Mouse (Mus musculus) forebrain, embryonic 11.5 days (tissue): Measurements from ENCODE around the gene Gm43517. TPM values are rescaled to one million over a fixed set of nuclear protein-coding genes. Genes with fewer than 3 reads are reported as not detected.

Experiments
- ATAC-seq: fragments of 200-750 bp; cut with Nextera tagmentation; replicated peaks from 2 replicates; pipeline ENCODE4 v1.8.0; 2017; ENCODE audit warnings: moderate TSS enrichment; ENCODE audit not compliant: low FRiP score
- DNase-seq: peaks from one replicate; pipeline ENCODE4 v3.0.0-alpha.2; 2017; ENCODE audit warnings: low spot score
- H3K27ac ChIP-seq: fragments of 300-500 bp; sonication (generic); 2 replicates; pipeline ENCODE4 v1.5.1; 2014; ENCODE audit warnings: low read depth, low read length
- H3K27me3 ChIP-seq: fragments of 300-500 bp; sonication (generic); 2 replicates; pipeline ENCODE4 v1.6.1; 2014; ENCODE audit warnings: mild to moderate bottlenecking, low read length, mixed read lengths; ENCODE audit not compliant: control insufficient read depth, insufficient read depth
- H3K36me3 ChIP-seq: fragments of 300-500 bp; sonication (generic); 2 replicates; pipeline ENCODE4 v1.6.1; 2014; ENCODE audit warnings: mild to moderate bottlenecking, low read length, moderate library complexity, mixed read lengths; ENCODE audit not compliant: control insufficient read depth, insufficient read depth
- H3K4me1 ChIP-seq: fragments of 300-500 bp; sonication (generic); replicated peaks from 2 replicates; pipeline ENCODE4 v1.6.1; 2014; ENCODE audit warnings: low read length, mixed read lengths; ENCODE audit not compliant: control insufficient read depth, insufficient read depth
- H3K4me2 ChIP-seq: fragments of 300-500 bp; sonication (generic); 2 replicates; pipeline ENCODE4 v1.6.1; 2014; ENCODE audit warnings: low read depth, mild to moderate bottlenecking, low read length, moderate library complexity, mixed read lengths; ENCODE audit not compliant: severe bottlenecking
- H3K4me3 ChIP-seq: fragments of 300-500 bp; sonication (generic); 2 replicates; pipeline ENCODE4 v1.5.1; 2014; ENCODE audit warnings: low read depth, low read length
- H3K9ac ChIP-seq: fragments of 300-500 bp; sonication (generic); 2 replicates; pipeline ENCODE4 v1.6.1; 2014; ENCODE audit warnings: low read length
- H3K9me3 ChIP-seq: fragments of 300-500 bp; sonication (generic); 2 replicates; pipeline ENCODE4 v1.6.1; 2016; ENCODE audit warnings: low read length, mixed read lengths; ENCODE audit not compliant: control insufficient read depth
- WGBS: fragments of 180-500 bp; shearing (Covaris S2); extraction: QIAGEN DNeasy Blood & Tissue Kit; methylation state at CpG from one replicate; pipeline ENCODE4 v1.1.7; 2014; 5-methylcytosine and 5-hydroxymethylcytosine counted together
- polyA plus RNA-seq: library from polyadenylated mRNA; unstranded; fragments of >200 nt; fragmentation: Nextera tagmentation; extraction: Ambion mirVana; gene quantifications from 2 replicates; pipeline ENCODE4 v1.2.1, GENCODE M21; 2014

The Gm43517 gene
- polyA plus RNA-seq, 1 experiment from 2014 or later, result 1.4 TPM

GRCm38 (mm10) chr12:49376318-49376992, 8.5 kb upstream of the Gm43517 start:
- Histone ChIP-seq H3K9me3 (no peaks in the 10 kb centered on the region), H3K36me3 (no peaks in the 10 kb centered on the region), H3K9ac (peak overlapping the region; percentile 83), H3K27me3 (peaks cover 26% of the 10 kb centered on the region), H3K27ac (peak overlapping the region; percentile 94), H3K4me2 (peak overlapping the region; percentile 55), H3K4me1 (peaks cover 9% of the 10 kb centered on the region; the same call in 1 of the 2 replicates), H3K4me3 (peak overlapping the region; percentile 87)
- under 1% methylated on average over 19 of the region's 19 CpGs for WGBS
- DNase-seq (peak; percentile 57), ATAC-seq (no peak)

GRCm38 (mm10) chr12:49377281-49377970, 7.5 kb upstream of the Gm43517 start:
- Histone ChIP-seq H3K9me3 (no peaks in the 10 kb centered on the region), H3K27ac (peak overlapping the region; percentile 94), H3K36me3 (no peaks in the 10 kb centered on the region), H3K4me3 (peak overlapping the region; percentile 87), H3K4me1 (peaks cover 9% of the 10 kb centered on the region; the same call in 1 of the 2 replicates), H3K4me2 (peak overlapping the region; percentile 55), H3K9ac (peak overlapping the region; percentile 83), H3K27me3 (peaks cover 26% of the 10 kb centered on the region)
- DNase-seq (peak; percentile 83), ATAC-seq (peak; percentile 52)
- under 1% methylated on average over 15 of the region's 15 CpGs for WGBS

DNA sequence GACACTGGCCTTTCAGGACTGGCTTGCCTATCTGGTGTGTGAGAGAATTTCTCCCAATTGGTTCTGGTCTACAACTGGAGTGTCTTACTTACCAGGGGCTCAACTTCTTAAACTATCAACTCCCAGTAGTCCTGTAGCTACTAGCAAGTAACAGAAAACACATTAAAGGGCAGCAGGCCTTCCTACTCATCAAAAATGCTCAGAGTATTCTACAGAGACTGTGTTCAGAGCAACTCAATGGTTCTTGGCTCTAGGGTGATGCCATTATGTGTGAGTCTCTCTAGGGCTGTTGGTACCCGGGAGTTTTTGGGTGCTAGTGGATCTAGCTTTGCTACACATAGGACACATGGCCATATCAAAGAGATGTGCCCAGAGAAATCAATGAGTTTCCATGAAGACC, 6.1 kb upstream of the Gm43517 start:
- Histone ChIP-seq H3K27ac (peak overlapping the region; percentile 94), H3K9ac (peak overlapping the region; percentile 83), H3K4me3 (peak overlapping the region; percentile 87)

GRCm38 (mm10) chr12:49379446-49379845, 5.5 kb upstream of the Gm43517 start:
- 0 out of 2 replicates have a peak, but pooled peaks cover 3% of the 10 kb centered on the region for H3K4me1 ChIP-seq
- peak overlapping the region; percentile 87 for H3K4me3 ChIP-seq
- peak overlapping the region; percentile 55 for H3K4me2 ChIP-seq
- 4% methylated on average over 11 of the region's 11 CpGs for WGBS
- DNase-seq (peak; percentile 67), ATAC-seq (no peak)
- no peaks in the 10 kb centered on the region for H3K9me3 ChIP-seq
- H3K27ac ChIP-seq, result peak overlapping the region; percentile 94
- H3K9ac ChIP-seq, result peak overlapping the region; percentile 83
- H3K27me3 ChIP-seq, result peaks cover 25% of the 10 kb centered on the region
- no peaks in the 10 kb centered on the region for H3K36me3 ChIP-seq

More for the DNA sequence above, 6.1 kb upstream of the Gm43517 start:
- no peak for ATAC-seq
- no peaks in the 10 kb centered on the region for H3K9me3 ChIP-seq
- H3K4me2 ChIP-seq, result peak overlapping the region; percentile 55
- whole genome bisulfite sequencing, result 0% methylated on average over 1 of the region's 1 CpGs
- H3K4me1 ChIP-seq, result 0 out of 2 replicates have a peak, but pooled peaks cover 3% of the 10 kb centered on the region
- DNase-seq, result no peak
- H3K27me3 ChIP-seq, result peaks cover 23% of the 10 kb centered on the region
- no peaks in the 10 kb centered on the region for H3K36me3 ChIP-seq

GRCm38 (mm10) chr12:49380442-49380841, 4.5 kb upstream of the Gm43517 start:
- ATAC-seq (no peak), DNase-seq (peak; percentile 54)
- 1% methylated on average over 4 of the region's 4 CpGs for WGBS
- 0 out of 2 replicates have a peak, but pooled peaks cover 3% of the 10 kb centered on the region for H3K4me1 ChIP-seq
- H3K36me3 ChIP-seq, result no peaks in the 10 kb centered on the region
- H3K9ac ChIP-seq, result peak overlapping the region; percentile 83
- H3K4me2 ChIP-seq, result peak overlapping the region; percentile 55
- H3K9me3 ChIP-seq, result no peaks in the 10 kb centered on the region
- peaks cover 32% of the 10 kb centered on the region for H3K27me3 ChIP-seq
- H3K27ac ChIP-seq, result peak overlapping the region; percentile 94
- H3K4me3 ChIP-seq, result peak overlapping the region; percentile 87

DNA sequence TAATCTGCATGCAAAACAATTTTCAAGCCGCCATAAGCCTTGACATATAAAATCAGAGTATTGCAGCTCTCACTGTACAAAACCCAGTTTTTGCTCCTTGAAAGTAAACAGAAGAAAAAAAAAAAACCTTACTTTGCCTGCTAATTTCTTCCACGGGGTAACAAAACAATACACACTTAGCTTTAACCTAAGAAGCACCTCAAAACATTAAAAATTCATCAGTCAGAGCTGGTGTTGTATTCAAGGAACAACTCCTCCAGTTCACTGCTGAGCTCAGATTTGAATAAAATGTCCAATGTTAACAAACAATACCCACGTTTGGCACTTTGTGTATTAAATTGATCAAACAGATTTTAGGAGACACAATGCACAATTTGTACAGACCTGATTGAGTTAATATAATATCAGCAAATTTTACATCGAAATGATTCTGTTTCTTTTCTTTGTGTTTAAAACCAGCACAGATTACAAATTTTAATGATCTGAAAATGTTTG, 3.9 kb upstream of the Gm43517 start:
- 3% methylated on average over 4 of the region's 4 CpGs for WGBS
- Histone ChIP-seq H3K9me3 (no peaks in the 10 kb centered on the region), H3K27me3 (peaks cover 28% of the 10 kb centered on the region), H3K36me3 (no peaks in the 10 kb centered on the region), H3K4me3 (peak overlapping the region; percentile 87), H3K27ac (peak overlapping the region; percentile 94; the same call in 1 of the 2 replicates), H3K4me1 (0 out of 2 replicates have a peak, but pooled peaks cover 1% of the 10 kb centered on the region), H3K9ac (peak overlapping the region; percentile 83; the same call in 1 of the 2 replicates), H3K4me2 (peak overlapping the region; percentile 55)
- ATAC-seq, result no peak
- no peak for DNase-seq

DNA sequence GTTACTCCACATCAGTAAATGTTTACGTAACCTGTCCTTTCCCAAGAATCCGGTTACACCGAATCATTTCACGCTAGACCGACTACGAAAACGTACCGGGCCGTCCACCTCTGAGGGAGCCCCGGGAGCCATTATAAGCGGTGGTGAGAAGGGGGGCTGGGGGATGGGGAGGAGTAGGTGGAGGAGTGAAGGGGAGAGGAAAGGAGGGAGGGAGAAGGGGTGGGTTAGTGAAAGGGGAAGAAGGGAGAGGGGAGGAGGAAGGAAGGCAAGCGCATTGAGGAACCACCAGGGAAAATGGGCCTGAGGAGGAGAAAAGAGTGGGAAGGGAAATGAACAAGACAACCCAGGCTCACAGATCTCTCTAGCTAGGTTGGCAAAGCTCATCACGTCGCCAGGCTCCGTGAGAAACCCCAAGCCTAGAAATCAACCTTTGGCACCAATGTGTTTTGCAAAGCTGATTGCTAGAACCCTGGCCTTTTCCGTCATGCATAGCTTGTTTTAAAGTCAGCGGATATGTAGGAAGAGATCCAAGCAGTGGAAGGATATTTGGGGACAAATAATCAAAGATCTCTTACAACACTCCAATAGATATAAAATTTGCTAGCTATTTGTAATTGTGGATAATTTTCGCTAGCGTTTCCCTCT, 3.1 kb upstream of the Gm43517 start:
- Histone ChIP-seq H3K9me3 (no peaks in the 10 kb centered on the region), H3K4me1 (no peaks in the 10 kb centered on the region), H3K27ac (peak overlapping the region; percentile 92), H3K4me3 (peak overlapping the region; percentile 87), H3K4me2 (peak overlapping the region; percentile 49), H3K36me3 (no peaks in the 10 kb centered on the region), H3K9ac (peak overlapping the region; percentile 98), H3K27me3 (peaks cover 25% of the 10 kb centered on the region)
- ATAC-seq (peak; percentile 49), DNase-seq (peak; percentile 90)
- WGBS, result under 1% methylated on average over 19 of the region's 19 CpGs
